Comparison of ENCODE assay signal across 9 mouse cellular contexts in the genomic region with DNA sequence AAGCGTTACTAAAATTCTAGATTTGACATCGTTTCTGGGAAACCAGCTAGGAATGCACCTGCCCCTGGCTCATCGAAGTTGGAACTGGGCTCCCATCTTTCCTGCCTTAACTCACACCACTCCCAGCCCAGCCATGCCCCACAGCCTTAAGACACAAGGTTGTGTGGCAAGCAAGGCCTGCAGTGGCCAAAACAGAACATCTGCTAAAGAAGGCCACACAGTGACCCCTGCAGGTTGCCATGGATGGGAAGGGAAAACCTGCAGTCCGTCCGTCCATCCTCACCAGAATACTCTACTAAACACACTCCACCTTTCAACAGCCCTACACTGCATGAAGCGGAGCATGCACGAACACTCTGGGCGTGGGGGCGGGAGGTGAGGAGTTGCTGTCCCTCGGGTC. TPM values are rescaled to one million over a fixed set of nuclear protein-coding genes. Genes with fewer than 3 reads are reported as not detected.
DNase-seq lines count a peak whose midpoint lies in the region.
"Had no signal": no experiment of that assay in that cellular context is flagged by ENCODE, and none has a peak within 500 bp of the region (broad histone marks: within the 10 kb centered on the region; RNA-seq: fewer than 3 reads in every experiment).

No protein-coding gene starts in this region.

- WGBS in macrophage (ENCODE audit: missing documents): 74% methylated on average over 10 of the region's 10 CpGs

- intact Hi-C loops in gastrocnemius, postnatal 36 days (cut with DNase I): loop anchor here (5.0 kb wide), 1 partner anchor 75 kb away; no protein-coding TSS in a partner anchor

- peak overlapping the region; percentile 92 for H3K27ac ChIP-seq in macrophage
- H3K27ac ChIP-seq: liver, embryonic 15.5 days had no signal

- no peaks in the 10 kb centered on the region for H3K36me3 ChIP-seq in macrophage (ENCODE audit: inconsistent target)

- peaks cover 100% of the 10 kb centered on the region for H3K79me2 ChIP-seq in macrophage (ENCODE audit: inconsistent target)

- peak; percentile 38 to 48 for DNase-seq in cerebellum, postnatal 14 days
- no peak for DNase-seq in cerebellum, adult 9-11 months
- DNase-seq in NIH3T3 (ENCODE audit: low read depth): peak; percentile 35
- peak; percentile 34 to 36 for DNase-seq in gastrocnemius, postnatal 36 days
- DNase-seq in kidney, adult 8-10 months: peak; percentile 47 to 61
- no peak for DNase-seq in frontal cortex, postnatal 10 days (ENCODE audit: low spot score in 2 of 2)
- DNase-seq in right cerebral cortex, postnatal 14 days: no peak

- H3K4me3 ChIP-seq in macrophage (ENCODE audit: inconsistent target): no peak overlapping the region; the same call in 1 of the 2 replicates
- H3K4me3 ChIP-seq: liver, embryonic 15.5 days had no signal

RNA-seq across cellular contexts. Expression of gene Spen, which starts 31.5 kb away (rescaled TPM):
- total RNA-seq in gastrocnemius, postnatal 36 days (2021): 10 to 100 TPM; 17.1 to 21.8 TPM
- total RNA-seq in macrophage (2018; cell fraction: chromatin; rRNA removed): 100 to 1,000 TPM in 24 of 26 experiments, 10 to 100 TPM in 2; 68.8 to 720 (median 236) TPM
- total RNA-seq in macrophage (2018; cell fraction: cytosol; rRNA removed): 10 to 100 TPM; 19.1 to 56.6 (median 39.3) TPM
- 100 to 1,000 TPM in 19 of 26 experiments, 10 to 100 TPM in 7; 47.8 to 495 (median 124) TPM for total RNA-seq in macrophage (2018; cell fraction: nucleus; rRNA removed)
- 18.2 to 31.4 TPM (median 19.2 TPM) in 3 replicates for polyA plus RNA-seq in macrophage (2018)

Comparison
In these comparisons a context has a peak if more than half of its experiments do, and no peak if none do; other contexts are left out.
1. DNase-seq: peak in cerebellum, postnatal 14 days (2 of 2), NIH3T3 (single experiment), gastrocnemius, postnatal 36 days (2 of 2) and kidney, adult 8-10 months (2 of 2); none in cerebellum, adult 9-11 months (single experiment), frontal cortex, postnatal 10 days (0 of 2) and right cerebral cortex, postnatal 14 days (single experiment).